Mouse (Mus musculus): ENCODE data around the gene Cd276. TPM values are rescaled to one million over a fixed set of nuclear protein-coding genes. Genes with fewer than 3 reads are reported as not detected.

The Cd276 gene
- polyA plus RNA-seq, 1 experiment from 2014 or later, result 1.9 TPM

Other genes with a start within 250 kb of the Cd276 start
- 2.1 and 2.5 TPM in 2 replicates for gene Loxl1, start 242.3 kb downstream of the Cd276 start, polyA plus RNA-seq (2015; fragmentation: Nextera tagmentation; extraction: Ambion mirVana)
- gene Tbc1d21, start 185.0 kb downstream of the Cd276 start, polyA plus RNA-seq (2015; fragmentation: Nextera tagmentation; extraction: Ambion mirVana), result not detected in 2 replicates
- gene Insyn1, start 66.8 kb downstream of the Cd276 start, polyA plus RNA-seq (2015; fragmentation: Nextera tagmentation; extraction: Ambion mirVana), result 0.10 TPM in 1 of 2 replicates, not detected in the other
- 98.0 and 104 TPM in 2 replicates for gene Nptn, start 26.8 kb upstream of the Cd276 start, polyA plus RNA-seq (2015; fragmentation: Nextera tagmentation; extraction: Ambion mirVana)
- 23.6 and 30.4 TPM in 2 replicates for gene Rec114, start 188.5 kb upstream of the Cd276 start, polyA plus RNA-seq (2015; fragmentation: Nextera tagmentation; extraction: Ambion mirVana)